Mouse (Mus musculus): ENCODE measurements at regions not wholly inside any gene's neighbourhood (a gene's known extent, or its start where the extent isn't known, plus 50 kb on each side); places are given as distances from the start of the nearest gene placed in this dataset.

DNA sequence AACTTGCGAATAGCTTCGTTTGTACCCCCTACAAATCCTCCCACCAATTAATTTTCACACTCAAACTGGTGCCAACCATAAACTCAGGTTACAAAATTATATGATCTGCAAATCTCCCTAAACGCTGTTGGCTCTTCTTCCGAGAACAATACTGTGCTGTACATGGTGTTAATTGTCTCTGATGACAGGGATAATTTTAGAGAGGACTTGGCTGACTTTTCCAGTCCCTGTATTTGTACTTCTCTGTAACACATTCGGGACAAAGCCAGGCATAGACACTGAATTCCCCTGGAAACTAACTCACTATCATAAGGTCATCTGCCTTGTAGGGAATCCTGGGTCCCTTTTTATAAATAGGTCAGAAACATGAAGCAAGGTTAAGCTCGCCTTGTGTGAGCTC lies 442.4 kb downstream of the Ppargc1a start:
- TF ChIP-seq CTCF (IDR thresholded peaks at IDR 0.05; ENCODE audit: low read depth, low read length): no peak
- no peak for TF ChIP-seq POLR2A (IDR thresholded peaks at IDR 0.05; ENCODE audit: extremely low read depth, insufficient read depth, low read length)

Data from liver, adult 2 months (tissue).